Mouse (Mus musculus) embryo, embryonic 10.5 days (tissue): ENCODE measurements around the gene Jak1.

Experiments
- DNase-seq: peaks from one replicate; pipeline ENCODE4 v3.0.0-alpha.2; 2015; ENCODE audit warnings: low spot score

Gene Jak1

DNA sequence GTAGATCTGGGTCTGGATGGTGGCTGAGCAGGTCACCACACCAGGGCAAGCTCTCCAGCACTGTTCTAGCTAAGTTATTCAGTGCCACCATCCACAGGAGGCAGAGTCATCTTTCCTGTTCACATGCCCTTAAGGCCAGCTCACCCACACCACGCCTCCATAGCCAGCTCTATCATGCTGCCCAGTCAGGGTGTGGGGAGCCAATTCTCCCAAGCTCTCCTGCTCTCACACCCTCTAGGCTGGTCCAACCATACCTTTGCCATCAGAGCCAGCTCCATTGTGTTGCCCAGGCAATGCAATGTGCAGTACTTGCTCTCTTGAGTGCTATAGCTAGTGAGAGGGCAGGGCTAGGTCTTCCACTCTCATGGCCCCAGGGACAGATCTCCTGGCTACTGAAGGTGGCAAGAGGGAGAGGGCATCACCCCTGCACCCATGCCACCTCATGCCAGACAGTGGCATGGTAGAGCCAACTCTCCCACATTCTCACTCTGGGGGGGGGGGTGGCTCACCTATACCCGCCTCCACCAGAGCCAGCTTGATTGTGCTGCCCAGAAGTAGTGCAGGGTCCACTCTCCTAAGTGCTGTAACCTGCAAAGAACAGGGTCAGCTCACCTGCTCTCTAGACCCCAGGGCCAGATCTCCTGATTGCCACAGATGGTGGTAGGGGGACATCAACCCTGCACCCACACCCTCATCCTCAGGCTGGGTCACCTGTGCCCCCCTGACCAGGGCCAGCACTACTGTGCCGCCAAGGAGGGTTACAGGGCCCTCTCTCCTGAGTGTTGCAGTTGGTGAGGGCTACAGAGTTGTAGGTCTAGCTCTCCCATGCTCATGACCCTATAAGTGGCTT is 25.5 kb downstream of the Jak1 start:
- DNase-seq = no peak

DNA sequence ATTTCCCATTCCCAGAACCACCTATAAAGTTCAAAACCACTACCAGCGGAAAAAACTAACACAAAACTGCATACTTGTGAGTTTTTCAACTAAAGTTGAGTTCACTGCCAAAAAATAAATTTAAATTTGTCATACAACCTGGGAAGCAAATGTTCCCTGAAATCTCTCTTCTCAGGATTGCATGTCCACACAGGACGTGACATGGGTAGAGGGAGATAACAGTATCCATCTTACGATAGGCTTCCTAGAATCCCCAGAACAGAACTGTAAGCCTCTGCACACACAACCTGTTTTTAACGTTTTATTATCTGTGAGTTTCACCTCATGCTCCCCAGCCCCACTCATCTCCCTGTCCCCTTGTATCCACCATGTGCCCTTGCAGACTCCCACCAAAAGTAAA is 26.5 kb downstream of the Jak1 start:
- DNase-seq = no peak

DNA sequence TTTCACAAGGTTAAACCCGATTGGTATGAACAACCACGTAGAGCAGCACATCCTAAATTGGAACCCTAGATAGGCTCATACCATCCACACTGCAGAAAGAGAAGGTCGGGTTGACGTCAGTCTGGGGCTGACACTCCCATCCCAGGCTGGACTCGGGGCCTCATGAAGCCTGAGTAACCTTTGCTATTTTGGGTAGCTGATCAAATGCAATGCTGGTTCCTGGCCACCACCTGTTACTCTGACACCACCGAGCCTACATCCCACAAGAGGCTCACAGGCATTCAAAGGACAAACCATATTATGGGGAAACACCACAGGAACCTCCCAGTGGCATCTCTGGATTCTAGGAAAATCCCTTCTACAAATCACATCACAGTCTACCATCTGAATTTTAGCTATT is 28.3 kb downstream of the Jak1 start:
- no peak for DNase-seq

DNA sequence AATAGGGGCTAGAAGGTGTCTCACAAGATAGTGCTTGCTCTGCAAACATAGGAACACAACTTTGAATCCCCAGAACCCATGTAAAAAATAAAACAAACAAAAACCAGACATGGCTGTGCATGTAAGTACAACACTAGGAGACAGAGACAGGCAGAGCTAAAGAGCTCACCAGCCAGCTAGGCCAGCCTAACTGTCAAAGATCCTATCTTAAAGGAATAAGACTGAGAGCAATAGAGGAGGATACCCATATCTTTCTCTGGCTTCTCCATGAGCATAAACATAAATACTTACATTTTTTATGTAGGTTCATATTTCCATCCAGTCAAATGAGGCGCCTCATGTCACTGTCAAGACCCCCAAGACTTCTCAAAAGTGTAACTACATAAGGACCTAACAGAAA is 29.1 kb downstream of the Jak1 start:
- no peak for DNase-seq

DNA sequence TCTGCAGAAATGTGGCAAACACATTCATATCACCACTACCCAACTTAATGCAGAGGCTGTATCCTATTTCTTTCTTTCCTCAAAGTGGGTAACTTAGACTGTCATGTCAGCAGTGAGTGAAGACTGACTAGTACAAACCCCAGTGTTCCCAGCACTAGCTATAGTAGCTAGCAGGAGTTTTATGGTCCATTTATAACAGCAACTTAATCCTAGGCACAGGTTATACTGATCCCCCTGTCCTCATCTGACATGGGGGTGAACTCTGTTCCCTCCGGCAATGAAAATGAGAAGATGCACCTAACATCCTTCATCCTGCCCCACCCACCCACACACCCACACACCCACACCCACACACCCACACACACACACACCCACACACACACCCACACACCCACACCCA is 30.3 kb downstream of the Jak1 start:
- DNase-seq = no peak

GRCm38 (mm10) chr4:101234332-101234731 is 30.8 kb downstream of the Jak1 start:
- DNase-seq = no peak

GRCm38 (mm10) chr4:101230621-101231020 is 34.5 kb downstream of the Jak1 start:
- DNase-seq = no peak

- no peak for DNase-seq
Measured at GRCm38 (mm10) chr4:101227398-101227797, 37.7 kb downstream of the Jak1 start.

DNA sequence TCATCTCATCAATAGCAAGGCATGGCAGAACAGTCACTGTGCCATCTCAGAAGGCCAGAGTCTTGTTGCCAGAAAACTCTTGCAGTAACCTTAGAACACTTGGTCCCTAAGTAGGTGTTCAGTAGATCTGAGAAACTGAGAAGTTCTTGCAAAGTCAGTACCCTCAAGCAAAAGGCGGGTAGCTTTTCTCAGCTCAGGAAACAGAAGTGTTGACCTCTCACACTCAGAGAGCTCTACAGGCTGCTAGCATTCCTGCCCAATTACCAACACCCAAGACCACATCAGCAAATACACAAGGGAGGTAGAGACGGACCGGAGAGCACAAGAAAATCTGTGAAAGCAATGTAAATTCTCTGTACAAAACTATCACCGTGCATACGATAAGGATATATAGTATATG is 39.1 kb downstream of the Jak1 start:
- no peak for DNase-seq

- DNase-seq = no peak
Measured at GRCm38 (mm10) chr4:101220946-101221345, 44.1 kb downstream of the Jak1 start.

GRCm38 (mm10) chr4:101219839-101220238 is 45.2 kb downstream of the Jak1 start:
- no peak for DNase-seq

DNA sequence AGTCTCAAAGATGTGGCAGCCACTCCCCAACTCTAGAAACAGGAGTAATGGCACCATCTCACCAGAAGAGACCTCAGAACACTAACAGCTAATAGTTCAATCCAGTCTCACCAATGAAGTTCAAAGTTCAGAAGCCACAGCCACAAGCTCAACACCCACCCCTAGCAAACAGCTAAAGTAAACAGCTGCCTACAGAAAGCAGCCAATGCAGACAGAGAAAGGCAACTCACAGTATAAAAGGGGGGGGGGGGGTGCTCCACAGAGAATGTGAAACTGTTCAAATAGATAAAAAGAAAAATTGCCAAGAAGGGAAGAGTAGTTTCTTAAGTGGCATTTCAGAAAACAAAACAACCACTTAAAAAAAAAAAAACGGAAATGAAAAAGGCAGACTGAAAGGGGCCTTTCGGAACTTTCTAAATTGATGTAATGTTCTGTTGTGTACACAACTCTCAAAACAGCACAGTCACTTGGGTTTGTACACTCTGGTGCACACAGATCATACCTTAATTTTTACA is 48.0 kb downstream of the Jak1 start:
- DNase-seq = no peak

- DNase-seq = no peak
Measured at GRCm38 (mm10) chr4:101216286-101216685, 48.8 kb downstream of the Jak1 start.

DNA sequence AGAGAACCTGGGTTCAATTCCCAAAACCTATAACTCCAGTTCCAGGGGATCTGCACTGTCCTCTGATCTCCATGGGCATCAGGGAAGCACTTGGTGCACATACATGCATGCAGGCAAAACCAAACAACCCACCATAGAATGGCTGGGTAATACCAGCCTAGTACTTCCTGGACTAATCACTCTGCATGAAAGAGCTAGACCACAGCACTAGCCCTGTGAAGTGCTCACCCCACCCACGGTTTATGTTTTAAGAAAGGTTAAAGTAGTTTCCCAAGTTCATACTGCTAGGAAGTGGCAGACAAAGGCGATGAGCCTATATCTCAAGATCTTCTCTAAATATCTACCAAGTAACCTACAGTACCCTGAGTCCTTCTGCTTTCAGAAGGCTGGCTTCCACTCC is 51.6 kb downstream of the Jak1 start:
- DNase-seq = no peak

DNA sequence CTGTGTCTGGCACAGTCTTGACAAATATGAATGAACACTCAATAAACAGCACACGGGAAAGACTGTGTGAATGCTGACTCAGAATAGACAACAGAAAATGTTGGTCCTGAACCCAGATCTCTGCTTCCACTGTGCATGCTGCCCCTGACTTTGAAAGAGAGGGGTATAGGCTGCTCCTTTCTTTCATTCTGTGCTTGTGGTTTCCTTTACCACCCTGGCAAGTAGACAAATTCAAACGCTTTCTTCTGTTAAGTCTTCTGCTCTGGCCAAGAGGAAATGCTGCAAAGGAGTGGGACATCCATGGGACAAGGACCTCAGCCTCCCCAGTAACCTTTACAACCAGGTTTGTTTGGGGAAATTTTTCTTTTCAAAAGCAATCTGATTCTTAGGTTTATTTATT is 57.6 kb downstream of the Jak1 start:
- no peak for DNase-seq

- no peak for DNase-seq
Measured at GRCm38 (mm10) chr4:101203518-101203917, 61.6 kb downstream of the Jak1 start.

DNA sequence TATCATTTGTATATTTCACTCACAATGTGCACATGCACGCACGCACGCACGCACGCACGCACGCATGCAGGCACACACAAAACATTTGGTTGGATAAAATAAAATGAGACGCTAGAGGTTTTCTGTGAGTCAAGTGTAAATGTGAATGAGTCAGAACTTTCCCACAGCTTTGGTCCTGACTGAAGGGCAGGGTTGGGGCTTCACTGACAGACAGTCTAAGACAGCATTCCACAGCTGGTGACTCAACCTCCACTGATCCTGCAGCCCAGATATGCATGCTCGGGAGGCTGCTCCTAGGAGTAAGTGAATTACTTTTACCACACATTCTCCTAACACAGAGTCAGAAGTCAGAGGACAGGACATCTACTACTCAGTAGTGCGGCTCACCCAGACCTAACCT is 62.5 kb downstream of the Jak1 start:
- no peak for DNase-seq

DNA sequence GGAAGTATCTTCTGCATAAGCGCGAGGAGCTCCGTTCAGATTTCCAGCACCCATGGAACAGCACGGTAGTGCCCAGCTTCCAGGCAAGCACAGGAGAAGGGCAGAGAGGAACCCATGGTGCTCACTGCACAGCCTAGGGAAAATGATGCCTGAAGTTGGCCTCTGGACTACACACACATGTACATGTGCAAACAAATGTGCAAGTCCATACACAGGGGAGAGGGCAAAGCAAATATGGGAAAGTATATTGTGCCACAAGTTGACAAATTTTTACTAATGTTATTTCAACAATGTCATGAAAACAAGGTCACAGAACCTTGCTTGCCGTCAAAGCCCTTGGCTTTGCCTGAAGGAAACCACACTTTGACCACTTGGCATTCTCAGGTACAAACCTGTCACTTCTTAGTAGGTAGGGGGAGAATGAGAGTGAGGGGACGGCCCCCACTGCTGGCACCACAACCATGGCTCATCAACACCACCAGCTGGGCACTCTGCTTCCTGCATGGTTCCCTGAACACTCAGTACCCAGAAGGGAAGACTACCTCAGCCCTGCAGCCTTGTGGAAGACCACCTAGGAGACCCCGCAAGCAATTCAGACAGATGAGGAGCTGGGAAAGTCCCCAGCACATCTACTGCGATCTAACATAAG is 65.5 kb downstream of the Jak1 start:
- no peak for DNase-seq

- DNase-seq = no peak
Measured at GRCm38 (mm10) chr4:101198333-101198732, 66.7 kb downstream of the Jak1 start.

GRCm38 (mm10) chr4:101197421-101198170 is 67.5 kb downstream of the Jak1 start:
- DNase-seq = no peak

DNA sequence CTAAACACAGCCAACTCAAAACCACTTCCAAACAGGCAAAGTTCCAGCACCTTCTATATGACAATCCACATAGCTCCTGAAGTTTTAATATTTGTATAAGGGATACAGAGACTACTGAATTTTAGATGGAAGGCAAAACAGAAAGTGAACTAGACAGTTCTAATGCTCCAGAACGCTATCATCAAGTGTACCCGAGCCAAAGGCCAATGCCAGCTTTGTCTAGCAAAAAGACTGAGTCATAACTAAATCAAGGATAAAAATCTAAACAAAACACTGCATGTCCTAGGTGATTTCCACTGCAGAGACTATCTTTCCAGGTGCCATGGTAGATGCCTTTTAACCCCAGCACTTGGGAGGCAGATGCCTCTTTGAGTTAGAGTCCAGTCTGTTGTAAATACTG is 68.7 kb downstream of the Jak1 start:
- DNase-seq = no peak

DNA sequence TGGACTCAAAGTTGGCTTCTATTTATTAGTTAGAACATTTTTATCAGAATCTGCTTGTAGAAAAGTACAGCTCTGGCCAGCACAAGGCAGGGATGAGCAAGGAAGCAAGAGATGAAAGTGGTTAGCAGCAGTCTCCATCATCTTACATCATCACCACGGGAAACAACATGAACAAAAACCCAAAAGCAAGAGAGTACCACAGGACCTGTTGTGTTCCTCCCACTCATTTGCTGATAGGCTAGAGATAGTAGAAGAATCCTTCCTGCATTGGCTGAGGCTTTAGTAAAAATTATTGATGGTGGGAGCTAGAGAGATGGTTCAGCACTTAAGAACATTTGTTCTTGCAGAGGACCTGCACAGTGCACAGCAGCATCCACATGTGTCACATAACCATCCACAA is 70.9 kb downstream of the Jak1 start:
- DNase-seq = no peak
